In the genomic region with DNA sequence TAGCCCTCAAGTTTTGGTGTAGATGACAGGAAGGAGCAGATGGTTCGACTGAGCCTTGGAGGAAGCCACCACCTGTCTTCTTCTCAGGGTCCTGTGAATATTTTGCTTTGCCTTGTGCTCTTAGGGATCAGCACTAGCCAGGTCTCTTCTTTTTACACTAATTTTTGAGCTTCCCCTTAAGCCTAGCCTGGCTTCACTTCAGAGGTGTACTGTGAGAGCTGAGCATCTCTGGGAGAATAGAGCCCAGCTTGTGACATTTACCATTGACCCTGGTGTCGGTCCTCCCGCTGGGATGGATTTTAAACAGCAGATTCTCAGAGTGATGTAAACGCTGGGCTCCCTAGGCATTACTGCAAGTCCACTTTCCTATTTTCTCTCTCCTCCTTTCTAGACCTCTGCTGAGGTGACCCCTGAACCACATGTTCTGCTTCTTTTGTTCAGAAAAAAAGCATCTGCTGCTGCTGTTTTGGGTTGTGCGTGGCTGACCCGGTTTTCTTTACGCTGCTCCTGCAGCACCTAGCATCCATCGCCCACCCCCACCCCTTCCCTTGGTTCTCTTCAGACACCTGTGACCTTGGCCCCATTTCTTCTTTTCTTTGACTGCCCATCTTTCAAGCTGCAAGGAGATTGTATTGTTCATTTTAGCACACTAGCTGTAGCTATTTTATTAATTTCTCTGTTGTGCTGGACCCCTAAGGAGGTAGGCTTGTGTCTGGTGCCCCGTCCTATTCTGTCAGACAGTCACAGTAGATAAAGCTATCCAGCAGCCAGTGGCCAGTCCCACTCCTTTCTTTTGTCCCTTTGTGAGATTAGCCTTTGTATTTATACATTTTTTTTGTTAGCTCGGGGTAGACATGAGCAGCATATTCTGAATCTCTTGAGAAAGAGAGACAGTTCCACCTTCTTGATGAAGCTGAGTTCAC, we compare ENCODE assay signal across 18 mouse cellular contexts. TPM values are rescaled to one million over a fixed set of nuclear protein-coding genes. Genes with fewer than 3 reads are reported as not detected.
DNase-seq lines count a peak whose midpoint lies in the region; ATAC-seq and TF ChIP-seq lines count a peak whose summit lies in the region.
"Had no signal": no experiment of that assay in that cellular context is flagged by ENCODE, and none has a peak within 500 bp of the region (broad histone marks: within the 10 kb centered on the region; RNA-seq: fewer than 3 reads in every experiment).

No protein-coding gene starts in this region.

- DNase-seq in heart, adult 11 months = peak; percentile 64
- DNase-seq in heart, postnatal 4 days = no peak
- peak; percentile 42 to 50 for DNase-seq in cerebellum, adult 18-20 months
- DNase-seq in cerebellum, postnatal 25 days = peak; percentile 56 to 58
- DNase-seq in neural tube, embryonic 10.5 days (ENCODE audit: extremely low spot score, low spot score) = no peak
- DNase-seq in left cerebral cortex, adult 2 months (ENCODE audit: extremely low spot score in 1 of 2, low spot score in 2 of 2) = no peak
- DNase-seq in ovary, postnatal 10 days (ENCODE audit: low spot score) = no peak
- DNase-seq: adrenal gland, postnatal 14 days; gastrocnemius, postnatal 10 days; liver, postnatal 0 days; thymus, adult 2 months had no signal

- no peak overlapping the region for H3K4me2 ChIP-seq in midbrain, embryonic 16.5 days (ENCODE audit: low read length)
- H3K4me2 ChIP-seq: embryonic facial prominence, embryonic 15.5 days; intestine, embryonic 15.5 days; limb, embryonic 13.5 days; neural tube, embryonic 13.5 days had no signal

- TF ChIP-seq CTCF in left cerebral cortex, adult 2 months (IDR thresholded peaks at IDR 0.05) = no peak

- no peak overlapping the region for H3K9ac ChIP-seq in midbrain, embryonic 16.5 days (ENCODE audit: low read depth, low read length)
- H3K9ac ChIP-seq: embryonic facial prominence, embryonic 15.5 days; intestine, embryonic 15.5 days; limb, embryonic 13.5 days; liver, postnatal 0 days; neural tube, embryonic 13.5 days had no signal

- H3K27ac ChIP-seq in midbrain, embryonic 16.5 days (ENCODE audit: low read length) = no peak overlapping the region
- no peak overlapping the region for H3K27ac ChIP-seq in left cerebral cortex, adult 2 months
- H3K27ac ChIP-seq: embryonic facial prominence, embryonic 15.5 days; heart, embryonic 10.5 days; intestine, embryonic 15.5 days; limb, embryonic 13.5 days; neural tube, embryonic 13.5 days had no signal

- peak; percentile 84; the same call in 1 of the 2 replicates for ATAC-seq in midbrain, embryonic 16.5 days
- ATAC-seq: intestine, embryonic 15.5 days; liver, postnatal 0 days had no signal

- 22% methylated on average over 10 of the region's 10 CpGs for WGBS in midbrain, embryonic 16.5 days

- no peaks in the 10 kb centered on the region for H3K36me3 ChIP-seq in midbrain, embryonic 16.5 days (ENCODE audit: control insufficient read depth, insufficient read depth, low read length)
- H3K36me3 ChIP-seq: embryonic facial prominence, embryonic 15.5 days; heart, embryonic 10.5 days; intestine, embryonic 15.5 days; limb, embryonic 13.5 days; neural tube, embryonic 13.5 days had no signal

- intact Hi-C loops in left cerebral cortex, adult 2 months (cut with DNase I) = no loop called here

- no peaks in the 10 kb centered on the region for H3K27me3 ChIP-seq in midbrain, embryonic 16.5 days (ENCODE audit: control insufficient read depth, insufficient read depth, low read depth, low read length)
- H3K27me3 ChIP-seq: embryonic facial prominence, embryonic 15.5 days; intestine, embryonic 15.5 days; limb, embryonic 13.5 days; neural tube, embryonic 13.5 days had no signal

- no peaks in the 10 kb centered on the region for H3K4me1 ChIP-seq in midbrain, embryonic 16.5 days (ENCODE audit: control insufficient read depth, insufficient read depth, low read length)
- H3K4me1 ChIP-seq: embryonic facial prominence, embryonic 15.5 days; heart, embryonic 10.5 days; intestine, embryonic 15.5 days; limb, embryonic 13.5 days; neural tube, embryonic 13.5 days had no signal

- no peaks in the 10 kb centered on the region for H3K9me3 ChIP-seq in midbrain, embryonic 16.5 days (replicated peaks; ENCODE audit: control insufficient read depth, low read length, poor library complexity, severe bottlenecking)
- H3K9me3 ChIP-seq: embryonic facial prominence, embryonic 15.5 days; heart, embryonic 10.5 days; intestine, embryonic 15.5 days; limb, embryonic 13.5 days; neural tube, embryonic 13.5 days had no signal

- no peak overlapping the region for H3K4me3 ChIP-seq in midbrain, embryonic 16.5 days (ENCODE audit: low read depth, low read length)
- H3K4me3 ChIP-seq in left cerebral cortex, adult 2 months = no peak overlapping the region
- H3K4me3 ChIP-seq: embryonic facial prominence, embryonic 15.5 days; heart, embryonic 10.5 days; intestine, embryonic 15.5 days; limb, embryonic 13.5 days; neural tube, embryonic 13.5 days had no signal

RNA-seq across cellular contexts. Expression of gene Scg2, which starts 38.6 kb away (rescaled TPM):
- under 1 TPM; 0.14 TPM for total RNA-seq in heart, postnatal 4 days (2021)
- polyA plus RNA-seq in midbrain, embryonic 16.5 days (2015; fragmentation: Nextera tagmentation; extraction: Ambion mirVana) = 174 and 220 TPM in 2 replicates
- 100 to 1,000 TPM; 239 to 240 TPM for total RNA-seq in left cerebral cortex, adult 2 months (2021)
- total RNA-seq: hematopoietic stem cell, adult 5-6 weeks had no signal

Comparison
In these comparisons a context has a peak if more than half of its experiments do, and no peak if none do; other contexts are left out.
1. DNase-seq: peak in heart, adult 11 months (single experiment), cerebellum, adult 18-20 months (2 of 2) and cerebellum, postnatal 25 days (2 of 2); none in heart, postnatal 4 days (single experiment), neural tube, embryonic 10.5 days (single experiment), left cerebral cortex, adult 2 months (0 of 2) and ovary, postnatal 10 days (single experiment).
2. RNA of gene Scg2, which starts 38.6 kb away (total RNA-seq): 239 to 240 TPM in left cerebral cortex, adult 2 months; 0.14 TPM in heart, postnatal 4 days; every median in the first group is over 100 times any median in the second.